Mouse (Mus musculus): ENCODE data around the gene Map7d1. TPM values are rescaled to one million over a fixed set of nuclear protein-coding genes. Genes with fewer than 3 reads are reported as not detected.
"Not testable (repeated sequence)": the region's sequence is repeated elsewhere in the genome, so short reads cannot be mapped to it uniquely, and the experiment has no call there.

Map7d1 gene
- polyA plus RNA-seq, 1 experiment from 2014 or later = 59.8 TPM

- 83% methylated on average over 11 of the region's 11 CpGs for WGBS
- Histone ChIP-seq H3K9ac (ENCODE audit: low read depth, low read length) (no peak overlapping the region), H3K9me3 (ENCODE audit: control insufficient read depth, low read length) (no peaks in the 10 kb centered on the region), H3K4me2 (ENCODE audit: low read length) (no peak overlapping the region), H3K36me3 (ENCODE audit: control insufficient read depth, insufficient read depth, low read length) (no peaks in the 10 kb centered on the region), H3K27ac (ENCODE audit: low read depth, low read length) (no peak overlapping the region), H3K4me1 (ENCODE audit: control insufficient read depth, insufficient read depth, low read depth, low read length) (peaks cover 6% of the 10 kb centered on the region), H3K4me3 (ENCODE audit: low read length) (no peak overlapping the region), H3K27me3 (replicated peaks; ENCODE audit: control insufficient read depth, insufficient read depth, low read length) (no peaks in the 10 kb centered on the region)
- no peak for ATAC-seq
Observed at GRCm38 (mm10) chr4:126222631-126223030, 33.5 kb downstream of the Map7d1 start.

GRCm38 (mm10) chr4:126220045-126220444 is 36.1 kb downstream of the Map7d1 start:
- Histone ChIP-seq H3K27me3 (replicated peaks; ENCODE audit: control insufficient read depth, insufficient read depth, low read length) (no peaks in the 10 kb centered on the region), H3K9me3 (ENCODE audit: control insufficient read depth, low read length) (no peaks in the 10 kb centered on the region), H3K36me3 (ENCODE audit: control insufficient read depth, insufficient read depth, low read length) (no peaks in the 10 kb centered on the region), H3K4me1 (ENCODE audit: control insufficient read depth, insufficient read depth, low read depth, low read length) (no peaks in the 10 kb centered on the region), H3K9ac (ENCODE audit: low read depth, low read length) (no peak overlapping the region), H3K27ac (ENCODE audit: low read depth, low read length) (no peak overlapping the region), H3K4me3 (ENCODE audit: low read length) (no peak overlapping the region), H3K4me2 (ENCODE audit: low read length) (no peak overlapping the region)
- WGBS = 89% methylated on average over 10 of the region's 10 CpGs
- no peak for ATAC-seq

- not testable (repeated sequence) for H3K4me3 ChIP-seq (ENCODE audit: low read length); H3K4me2 ChIP-seq (ENCODE audit: low read length); H3K9ac ChIP-seq (ENCODE audit: low read depth, low read length); H3K9me3 ChIP-seq (ENCODE audit: control insufficient read depth, low read length); ATAC-seq; H3K27ac ChIP-seq (ENCODE audit: low read depth, low read length); H3K36me3 ChIP-seq (ENCODE audit: control insufficient read depth, insufficient read depth, low read length); H3K4me1 ChIP-seq (ENCODE audit: control insufficient read depth, insufficient read depth, low read depth, low read length); H3K27me3 ChIP-seq (replicated peaks; ENCODE audit: control insufficient read depth, insufficient read depth, low read length)
- 71% methylated on average over 3 of the region's 3 CpGs for WGBS
Observed at GRCm38 (mm10) chr4:126219540-126219939, 36.6 kb downstream of the Map7d1 start.

- H3K27me3 ChIP-seq (replicated peaks; ENCODE audit: control insufficient read depth, insufficient read depth, low read length) = no peaks in the 10 kb centered on the region
- no peak overlapping the region for H3K27ac ChIP-seq (ENCODE audit: low read depth, low read length)
- 85% methylated on average over 6 of the region's 6 CpGs for WGBS
- H3K4me1 ChIP-seq (ENCODE audit: control insufficient read depth, insufficient read depth, low read depth, low read length) = no peaks in the 10 kb centered on the region
- H3K4me2 ChIP-seq (ENCODE audit: low read length) = no peak overlapping the region
- no peak overlapping the region for H3K4me3 ChIP-seq (ENCODE audit: low read length)
- no peak for ATAC-seq
- no peaks in the 10 kb centered on the region for H3K36me3 ChIP-seq (ENCODE audit: control insufficient read depth, insufficient read depth, low read length)
- no peak overlapping the region; the same call in 1 of the 2 replicates for H3K9ac ChIP-seq (ENCODE audit: low read depth, low read length)
- H3K9me3 ChIP-seq (ENCODE audit: control insufficient read depth, low read length) = no peaks in the 10 kb centered on the region
Observed at GRCm38 (mm10) chr4:126217771-126218170, 38.4 kb downstream of the Map7d1 start.

- H3K4me1 ChIP-seq (ENCODE audit: control insufficient read depth, insufficient read depth, low read depth, low read length) = no peaks in the 10 kb centered on the region; the same call in 1 of the 2 replicates
- H3K27me3 ChIP-seq (replicated peaks; ENCODE audit: control insufficient read depth, insufficient read depth, low read length) = no peaks in the 10 kb centered on the region
- H3K9me3 ChIP-seq (ENCODE audit: control insufficient read depth, low read length) = no peaks in the 10 kb centered on the region
- no peak overlapping the region for H3K27ac ChIP-seq (ENCODE audit: low read depth, low read length)
- 55% methylated on average over 6 of the region's 6 CpGs for WGBS
- no peaks in the 10 kb centered on the region for H3K36me3 ChIP-seq (ENCODE audit: control insufficient read depth, insufficient read depth, low read length)
- ATAC-seq = no peak
- no peak overlapping the region for H3K9ac ChIP-seq (ENCODE audit: low read depth, low read length)
- H3K4me2 ChIP-seq (ENCODE audit: low read length) = no peak overlapping the region
- no peak overlapping the region for H3K4me3 ChIP-seq (ENCODE audit: low read length)
Observed at GRCm38 (mm10) chr4:126207081-126207480, 49.1 kb downstream of the Map7d1 start.

GRCm38 (mm10) chr4:126205386-126205785 is 50.8 kb downstream of the Map7d1 start:
- 73% methylated on average over 1 of the region's 1 CpGs for WGBS
- Histone ChIP-seq H3K27me3 (replicated peaks; ENCODE audit: control insufficient read depth, insufficient read depth, low read length) (no peaks in the 10 kb centered on the region), H3K4me1 (ENCODE audit: control insufficient read depth, insufficient read depth, low read depth, low read length) (peaks cover 10% of the 10 kb centered on the region), H3K9ac (ENCODE audit: low read depth, low read length) (no peak overlapping the region), H3K4me3 (ENCODE audit: low read length) (no peak overlapping the region), H3K27ac (ENCODE audit: low read depth, low read length) (no peak overlapping the region), H3K4me2 (ENCODE audit: low read length) (no peak overlapping the region), H3K36me3 (ENCODE audit: control insufficient read depth, insufficient read depth, low read length) (no peaks in the 10 kb centered on the region), H3K9me3 (ENCODE audit: control insufficient read depth, low read length) (no peaks in the 10 kb centered on the region)
- no peak for ATAC-seq

GRCm38 (mm10) chr4:126204661-126205230 is 51.4 kb downstream of the Map7d1 start:
- Histone ChIP-seq H3K27ac (ENCODE audit: low read depth, low read length) (no peak overlapping the region), H3K4me2 (ENCODE audit: low read length) (no peak overlapping the region), H3K9me3 (ENCODE audit: control insufficient read depth, low read length) (no peaks in the 10 kb centered on the region), H3K36me3 (ENCODE audit: control insufficient read depth, insufficient read depth, low read length) (no peaks in the 10 kb centered on the region), H3K27me3 (replicated peaks; ENCODE audit: control insufficient read depth, insufficient read depth, low read length) (no peaks in the 10 kb centered on the region), H3K4me1 (ENCODE audit: control insufficient read depth, insufficient read depth, low read depth, low read length) (peaks cover 16% of the 10 kb centered on the region), H3K9ac (ENCODE audit: low read depth, low read length) (no peak overlapping the region), H3K4me3 (ENCODE audit: low read length) (no peak overlapping the region)
- WGBS = 89% methylated on average over 12 of the region's 12 CpGs
- ATAC-seq = no peak

GRCm38 (mm10) chr4:126204016-126204415 is 52.1 kb downstream of the Map7d1 start:
- Histone ChIP-seq H3K4me1 (ENCODE audit: control insufficient read depth, insufficient read depth, low read depth, low read length) (peaks cover 22% of the 10 kb centered on the region), H3K9ac (ENCODE audit: low read depth, low read length) (no peak overlapping the region), H3K9me3 (ENCODE audit: control insufficient read depth, low read length) (no peaks in the 10 kb centered on the region), H3K27ac (ENCODE audit: low read depth, low read length) (no peak overlapping the region), H3K4me3 (ENCODE audit: low read length) (no peak overlapping the region), H3K36me3 (ENCODE audit: control insufficient read depth, insufficient read depth, low read length) (no peaks in the 10 kb centered on the region), H3K4me2 (ENCODE audit: low read length) (no peak overlapping the region), H3K27me3 (replicated peaks; ENCODE audit: control insufficient read depth, insufficient read depth, low read length) (no peaks in the 10 kb centered on the region)
- 85% methylated on average over 8 of the region's 8 CpGs for WGBS
- ATAC-seq = no peak

- H3K36me3 ChIP-seq (ENCODE audit: control insufficient read depth, insufficient read depth, low read length) = no peaks in the 10 kb centered on the region
- no peaks in the 10 kb centered on the region for H3K9me3 ChIP-seq (ENCODE audit: control insufficient read depth, low read length)
- no peak for ATAC-seq
- peak overlapping the region; percentile 73 for H3K4me2 ChIP-seq (ENCODE audit: low read length)
- H3K27me3 ChIP-seq (replicated peaks; ENCODE audit: control insufficient read depth, insufficient read depth, low read length) = no peaks in the 10 kb centered on the region
- peak overlapping the region; percentile 66 for H3K9ac ChIP-seq (ENCODE audit: low read depth, low read length)
- peak overlapping the region; percentile 61 for H3K4me3 ChIP-seq (ENCODE audit: low read length)
- peaks cover 22% of the 10 kb centered on the region for H3K4me1 ChIP-seq (ENCODE audit: control insufficient read depth, insufficient read depth, low read depth, low read length)
- peak overlapping the region; percentile 89 for H3K27ac ChIP-seq (ENCODE audit: low read depth, low read length)
- 73% methylated on average over 10 of the region's 10 CpGs for WGBS
Observed at GRCm38 (mm10) chr4:126203336-126203895, 52.7 kb downstream of the Map7d1 start.
